Mouse (Mus musculus) forebrain, embryonic 16.5 days (tissue): Measurements from ENCODE around the gene Mast4. TPM values are rescaled to one million over a fixed set of nuclear protein-coding genes. Genes with fewer than 3 reads are reported as not detected.
A peak's percentile ranks its signal among the peaks of the same experiment; 100 is the strongest.

Experiments
- ATAC-seq: fragments of 200-750 bp; cut with Nextera tagmentation; 2 replicates; pipeline ENCODE4 v1.8.0; 2017; ENCODE audit warnings: mild to moderate bottlenecking, moderate library complexity
- H3K27ac ChIP-seq: fragments of 300-500 bp; sonication (generic); 2 replicates; pipeline ENCODE4 v1.5.1; 2014; ENCODE audit warnings: low read length, control low read depth
- H3K27me3 ChIP-seq: fragments of 300-500 bp; sonication (generic); replicated peaks from 2 replicates; pipeline ENCODE4 v1.6.1; 2014; ENCODE audit warnings: low read length; ENCODE audit not compliant: control insufficient read depth, insufficient read depth
- H3K36me3 ChIP-seq: fragments of 300-500 bp; sonication (generic); 2 replicates; pipeline ENCODE4 v1.6.1; 2014; ENCODE audit not compliant: control insufficient read depth, insufficient read depth
- H3K4me1 ChIP-seq: fragments of 300-500 bp; sonication (generic); replicated peaks from 2 replicates; pipeline ENCODE4 v1.6.1; 2014; ENCODE audit warnings: low read length; ENCODE audit not compliant: control insufficient read depth, insufficient read depth
- H3K4me2 ChIP-seq: fragments of 300-500 bp; sonication (generic); 2 replicates; pipeline ENCODE4 v1.6.1; 2014; ENCODE audit warnings: mild to moderate bottlenecking, low read length, control low read depth
- H3K4me3 ChIP-seq: fragments of 300-500 bp; sonication (generic); replicated peaks from 2 replicates; pipeline ENCODE4 v1.5.1; 2014; ENCODE audit warnings: mild to moderate bottlenecking, low read length, control low read depth
- H3K9ac ChIP-seq: fragments of 300-500 bp; sonication (generic); replicated peaks from 2 replicates; pipeline ENCODE4 v1.6.1; 2014; ENCODE audit warnings: low read depth, low read length, control low read depth
- H3K9me3 ChIP-seq: fragments of 300-500 bp; sonication (generic); 2 replicates; pipeline ENCODE4 v1.6.1; 2016; ENCODE audit warnings: low read length; ENCODE audit not compliant: control insufficient read depth
- whole genome bisulfite sequencing: fragments of 180-500 bp; shearing (Covaris S2); extraction: QIAGEN DNeasy Blood & Tissue Kit; methylation state at CpG from one replicate; pipeline ENCODE4 v1.1.7; 2014; 5-methylcytosine and 5-hydroxymethylcytosine counted together
- polyA plus RNA-seq: library from polyadenylated mRNA; unstranded; fragments of >200 nt; fragmentation: Nextera tagmentation; extraction: Ambion mirVana; gene quantifications from 2 replicates; pipeline ENCODE4 v1.2.1, GENCODE M21; 2015

Gene Mast4
- polyA plus RNA-seq, 1 experiment from 2014 or later, result 15.7 TPM

- no peaks in the 10 kb centered on the region for H3K27me3 ChIP-seq
- H3K4me2 ChIP-seq, result no peak overlapping the region
- 77% methylated on average over 5 of the region's 5 CpGs for WGBS
- H3K4me1 ChIP-seq, result 0 out of 2 replicates have a peak, but pooled peaks cover 2% of the 10 kb centered on the region
- no peak overlapping the region for H3K4me3 ChIP-seq
- 0 out of 2 replicates have a peak, but pooled peaks have one; percentile 54 for ATAC-seq
- no peak overlapping the region for H3K27ac ChIP-seq
- no peak overlapping the region for H3K9ac ChIP-seq
- no peaks in the 10 kb centered on the region for H3K36me3 ChIP-seq
- no peaks in the 10 kb centered on the region for H3K9me3 ChIP-seq
These were observed 400.6 kb downstream of the Mast4 start for GRCm38 (mm10) chr13:102933702-102934101.

- H3K4me1 ChIP-seq, result 0 out of 2 replicates have a peak, but pooled peaks cover 2% of the 10 kb centered on the region
- H3K9ac ChIP-seq, result no peak overlapping the region
- H3K4me3 ChIP-seq, result no peak overlapping the region
- ATAC-seq, result no peak
- H3K27me3 ChIP-seq, result no peaks in the 10 kb centered on the region
- no peak overlapping the region for H3K4me2 ChIP-seq
- no peak overlapping the region for H3K27ac ChIP-seq
- no peaks in the 10 kb centered on the region for H3K9me3 ChIP-seq
- 76% methylated on average over 9 of the region's 9 CpGs for WGBS
- no peaks in the 10 kb centered on the region for H3K36me3 ChIP-seq
These were observed 401.9 kb downstream of the Mast4 start for GRCm38 (mm10) chr13:102932434-102932833.

GRCm38 (mm10) chr13:102931951-102932350, 402.3 kb downstream of the Mast4 start:
- H3K36me3 ChIP-seq, result no peaks in the 10 kb centered on the region
- H3K4me2 ChIP-seq, result no peak overlapping the region
- H3K27ac ChIP-seq, result no peak overlapping the region
- H3K9me3 ChIP-seq, result no peaks in the 10 kb centered on the region
- no peak overlapping the region for H3K9ac ChIP-seq
- ATAC-seq, result no peak
- H3K4me1 ChIP-seq, result 0 out of 2 replicates have a peak, but pooled peaks cover 2% of the 10 kb centered on the region
- no peaks in the 10 kb centered on the region for H3K27me3 ChIP-seq
- no peak overlapping the region for H3K4me3 ChIP-seq
- WGBS, result 94% methylated on average over 1 of the region's 1 CpGs

- no peak for ATAC-seq
- Histone ChIP-seq H3K36me3 (no peaks in the 10 kb centered on the region), H3K4me3 (no peak overlapping the region), H3K9me3 (no peaks in the 10 kb centered on the region), H3K27ac (no peak overlapping the region), H3K4me2 (no peak overlapping the region), H3K4me1 (no peaks in the 10 kb centered on the region), H3K27me3 (no peaks in the 10 kb centered on the region), H3K9ac (no peak overlapping the region)
- 85% methylated on average over 7 of the region's 7 CpGs for WGBS
These were observed 408.3 kb downstream of the Mast4 start for GRCm38 (mm10) chr13:102925844-102926598.

GRCm38 (mm10) chr13:102919741-102920140, 414.6 kb downstream of the Mast4 start:
- Histone ChIP-seq H3K27me3 (no peaks in the 10 kb centered on the region), H3K27ac (no peak overlapping the region), H3K36me3 (no peaks in the 10 kb centered on the region), H3K4me3 (no peak overlapping the region), H3K4me1 (no peaks in the 10 kb centered on the region), H3K9me3 (no peaks in the 10 kb centered on the region), H3K9ac (no peak overlapping the region), H3K4me2 (no peak overlapping the region)
- ATAC-seq, result no peak
- 91% methylated on average over 7 of the region's 7 CpGs for WGBS

GRCm38 (mm10) chr13:102918616-102919015, 415.7 kb downstream of the Mast4 start:
- H3K9me3 ChIP-seq, result no peaks in the 10 kb centered on the region
- H3K4me1 ChIP-seq, result no peaks in the 10 kb centered on the region
- H3K36me3 ChIP-seq, result no peaks in the 10 kb centered on the region
- H3K9ac ChIP-seq, result no peak overlapping the region
- H3K4me2 ChIP-seq, result no peak overlapping the region
- H3K27me3 ChIP-seq, result no peaks in the 10 kb centered on the region
- H3K27ac ChIP-seq, result no peak overlapping the region
- 72% methylated on average over 4 of the region's 4 CpGs for WGBS
- no peak overlapping the region for H3K4me3 ChIP-seq
- no peak for ATAC-seq

GRCm38 (mm10) chr13:102915341-102915740, 419.0 kb downstream of the Mast4 start:
- ATAC-seq, result no peak
- Histone ChIP-seq H3K9me3 (no peaks in the 10 kb centered on the region), H3K27me3 (no peaks in the 10 kb centered on the region), H3K4me1 (no peaks in the 10 kb centered on the region), H3K4me3 (no peak overlapping the region), H3K36me3 (no peaks in the 10 kb centered on the region), H3K4me2 (no peak overlapping the region), H3K27ac (no peak overlapping the region), H3K9ac (no peak overlapping the region)
- 79% methylated on average over 1 of the region's 1 CpGs for WGBS

- Histone ChIP-seq H3K4me2 (no peak overlapping the region), H3K36me3 (no peaks in the 10 kb centered on the region), H3K4me3 (no peak overlapping the region), H3K9ac (no peak overlapping the region), H3K9me3 (no peaks in the 10 kb centered on the region), H3K4me1 (no peaks in the 10 kb centered on the region), H3K27ac (no peak overlapping the region), H3K27me3 (no peaks in the 10 kb centered on the region)
- no peak for ATAC-seq
These were observed 419.5 kb downstream of the Mast4 start for GRCm38 (mm10) chr13:102914800-102915199.

GRCm38 (mm10) chr13:102913919-102914318, 420.4 kb downstream of the Mast4 start:
- Histone ChIP-seq H3K4me3 (no peak overlapping the region), H3K27me3 (no peaks in the 10 kb centered on the region), H3K36me3 (no peaks in the 10 kb centered on the region), H3K4me1 (no peaks in the 10 kb centered on the region), H3K27ac (no peak overlapping the region), H3K4me2 (no peak overlapping the region), H3K9ac (no peak overlapping the region), H3K9me3 (no peaks in the 10 kb centered on the region)
- no peak for ATAC-seq
- WGBS, result 71% methylated on average over 2 of the region's 2 CpGs
